Mouse (Mus musculus) left cerebral cortex, adult 2 months (tissue): ENCODE data around the gene P2ry10b. TPM values are rescaled to one million over a fixed set of nuclear protein-coding genes. Genes with fewer than 3 reads are reported as not detected.

ENCODE experiments used
- DNase-seq, 2 experiments: peaks; one replicate each; pipeline ENCODE4 v3.0.0; 2021 to 2022; ENCODE audit warnings: low spot score in 2 of 2, mixed read lengths in 1 of 2; ENCODE audit errors: extremely low spot score in 1 of 2
- H3K27ac ChIP-seq: fragments of 200-600 bp; 2 replicates; pipeline ENCODE4 v1.8.1; 2022
- H3K4me3 ChIP-seq: fragments of 200-600 bp; 2 replicates; pipeline ENCODE4 v1.8.1; 2022
- CTCF ChIP-seq: fragments of 200-600 bp; IDR thresholded peaks from 2 replicates; pipeline ENCODE4 v1.8.1; 2022; ENCODE audit warnings: antibody characterized with exemption, mild to moderate bottlenecking, moderate library complexity
- intact Hi-C: fragments of 180-260 bp; cut with DNase I; formaldehyde crosslinking; loops from one replicate; pipeline ENCODE4 v1.15.1; 2025
- total RNA-seq, 2 experiments: library from RNA; stranded (reverse); gene quantifications; 2 replicates each; pipeline ENCODE4 v1.2.3; 2021

Gene P2ry10b
- total RNA-seq, 2 experiments from 2014 or later, result 0.14 to 0.25 TPM

DNA sequence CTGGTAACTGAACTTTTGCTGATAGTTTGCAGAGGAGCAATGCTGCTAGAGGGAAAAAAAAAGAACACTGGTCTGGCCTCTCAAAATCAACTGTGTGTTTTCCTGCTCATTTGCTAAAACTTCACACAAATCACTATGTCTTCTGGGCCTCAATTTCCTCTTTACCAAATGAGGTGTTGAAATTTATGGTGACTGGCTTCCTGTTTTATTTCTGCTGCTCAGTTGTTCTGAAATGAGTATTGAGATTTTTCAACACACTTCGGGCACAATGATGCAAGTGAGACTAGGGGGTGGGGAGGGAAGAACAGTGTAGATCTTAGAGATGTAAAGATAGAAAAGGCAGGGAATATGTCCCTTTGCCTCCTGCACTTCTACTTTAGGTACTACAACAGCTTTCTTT lies 30.0 kb downstream of the P2ry10b start:
- intact Hi-C loops, result no loop called here
- no peak for TF ChIP-seq CTCF
- H3K27ac ChIP-seq, result no peak overlapping the region
- no peak overlapping the region for H3K4me3 ChIP-seq
- DNase-seq, result no peak

DNA sequence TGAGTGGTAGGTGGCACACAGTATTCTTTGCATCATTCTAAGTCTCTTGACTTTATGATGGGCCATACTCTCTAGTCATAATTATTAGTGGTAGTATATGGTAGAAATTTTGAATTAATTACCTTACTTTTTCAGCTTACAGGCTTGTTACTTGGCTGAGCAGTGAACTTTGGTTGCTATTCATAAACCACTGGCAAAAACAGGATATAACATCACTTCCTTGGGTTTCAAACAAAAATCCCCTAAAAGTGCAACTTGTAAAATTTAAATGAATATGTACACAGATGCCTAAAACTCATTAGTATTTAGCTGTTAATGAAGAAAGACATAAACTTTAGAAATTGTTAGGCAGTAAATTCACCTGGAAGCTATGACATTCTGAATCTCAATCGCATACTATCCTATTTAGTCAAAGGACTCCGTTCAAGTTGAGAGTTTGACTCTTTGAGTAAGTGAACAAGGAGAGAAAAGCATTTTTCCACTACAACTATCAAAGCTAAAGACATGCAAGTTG lies 68.9 kb downstream of the P2ry10b start:
- Histone ChIP-seq H3K27ac (no peak overlapping the region), H3K4me3 (no peak overlapping the region)
- TF ChIP-seq CTCF, result no peak
- intact Hi-C loops, result no loop called here
- DNase-seq, result no peak

Other genes with a start within 250 kb of the P2ry10b start
- 1 to 10 TPM in 1 of 2 experiments, under 1 TPM in 1; 0.79 to 1.2 TPM for gene Lpar4, start 228.3 kb upstream of the P2ry10b start, total RNA-seq
- not detected for gene P2ry10, start 60.4 kb upstream of the P2ry10b start, total RNA-seq
- not detected for gene Gpr174, start 107.0 kb downstream of the P2ry10b start, total RNA-seq